Mouse (Mus musculus): Measurements from ENCODE around the gene Adam1b. TPM values are rescaled to one million over a fixed set of nuclear protein-coding genes. Genes with fewer than 3 reads are reported as not detected.

Gene Adam1b
- polyA plus RNA-seq, 1 experiment from 2014 or later: not detected

DNA sequence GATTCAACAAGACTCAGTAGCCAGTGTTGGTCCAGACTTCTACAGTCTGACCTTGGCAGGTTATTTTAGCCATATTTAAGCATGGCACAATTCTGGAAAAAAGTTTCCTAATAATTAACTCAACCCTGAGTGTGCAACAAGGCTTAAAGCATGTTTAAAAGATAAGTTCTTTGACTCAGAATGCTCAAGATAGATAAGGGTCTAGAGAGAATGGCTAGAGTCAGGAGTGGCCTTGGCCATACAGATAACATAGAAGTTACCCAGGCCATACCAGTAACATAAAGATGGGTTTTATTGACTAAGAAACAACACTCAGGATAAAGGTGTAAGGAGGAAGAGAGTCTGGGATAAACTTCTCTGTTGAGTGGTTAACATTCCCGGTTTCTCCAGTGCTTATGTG lies 27.2 kb downstream of the Adam1b start:
- no peak overlapping the region for H3K9ac ChIP-seq
- no peak for ATAC-seq
- H3K27me3 ChIP-seq: no peaks in the 10 kb centered on the region
- H3K4me1 ChIP-seq: no peaks in the 10 kb centered on the region
- 92% methylated on average over 1 of the region's 1 CpGs for WGBS
- H3K27ac ChIP-seq: no peak overlapping the region
- H3K4me3 ChIP-seq: no peak overlapping the region
- no peaks in the 10 kb centered on the region for H3K36me3 ChIP-seq (ENCODE audit: poor library complexity, severe bottlenecking)
- H3K9me3 ChIP-seq (replicated peaks): no peaks in the 10 kb centered on the region
- no peak overlapping the region for H3K4me2 ChIP-seq

DNA sequence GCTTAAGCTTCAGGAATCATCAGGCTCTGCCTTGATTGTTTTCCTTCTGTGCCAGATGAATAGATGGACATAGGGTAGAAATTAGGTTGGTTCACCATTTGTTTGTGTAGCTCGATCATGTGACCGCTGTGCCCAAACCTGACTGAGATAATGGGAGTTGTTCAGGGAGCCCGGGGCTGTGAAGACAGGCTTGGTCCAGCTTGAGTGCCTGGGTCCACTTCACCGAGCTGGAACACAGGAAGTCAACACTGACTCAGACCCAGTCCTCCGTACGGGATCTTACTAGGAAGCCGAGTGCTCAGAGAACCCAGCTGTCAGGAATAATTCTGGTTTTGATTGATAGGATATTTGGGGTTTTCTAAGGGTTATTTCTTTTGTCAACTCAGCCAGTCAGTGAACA lies 28.6 kb downstream of the Adam1b start:
- Histone ChIP-seq H3K27me3 (no peaks in the 10 kb centered on the region), H3K4me2 (no peak overlapping the region), H3K9ac (no peak overlapping the region), H3K4me1 (no peaks in the 10 kb centered on the region), H3K9me3 (replicated peaks) (no peaks in the 10 kb centered on the region), H3K27ac (no peak overlapping the region), H3K36me3 (ENCODE audit: poor library complexity, severe bottlenecking) (no peaks in the 10 kb centered on the region), H3K4me3 (no peak overlapping the region)
- no peak for ATAC-seq
- WGBS: 60% methylated on average over 7 of the region's 7 CpGs

DNA sequence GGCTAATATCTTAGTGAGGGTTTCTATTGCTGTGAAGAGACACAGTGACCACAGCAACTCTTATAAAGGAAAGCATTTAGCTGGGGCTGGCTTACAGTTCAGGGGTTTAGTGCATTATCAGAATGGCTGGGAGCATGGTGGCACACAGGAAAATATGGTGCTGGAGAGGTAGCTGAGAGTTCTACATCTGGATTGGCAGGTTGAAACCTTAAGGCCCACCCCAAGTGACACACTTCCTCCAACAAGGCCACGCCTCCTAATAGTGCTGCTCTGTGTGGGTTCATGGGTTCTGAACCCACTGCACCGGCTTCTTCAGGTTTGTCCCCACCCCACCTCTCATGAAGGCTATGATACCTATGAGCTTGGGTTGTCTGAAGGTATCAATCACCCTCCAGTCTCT lies 30.8 kb downstream of the Adam1b start:
- no peaks in the 10 kb centered on the region for H3K36me3 ChIP-seq (ENCODE audit: poor library complexity, severe bottlenecking)
- no peak for ATAC-seq
- no peaks in the 10 kb centered on the region for H3K27me3 ChIP-seq
- H3K27ac ChIP-seq: no peak overlapping the region
- WGBS: 87% methylated on average over 2 of the region's 2 CpGs
- no peak overlapping the region for H3K9ac ChIP-seq
- H3K4me1 ChIP-seq: no peaks in the 10 kb centered on the region
- H3K4me2 ChIP-seq: no peak overlapping the region
- H3K4me3 ChIP-seq: no peak overlapping the region
- no peaks in the 10 kb centered on the region for H3K9me3 ChIP-seq (replicated peaks)

DNA sequence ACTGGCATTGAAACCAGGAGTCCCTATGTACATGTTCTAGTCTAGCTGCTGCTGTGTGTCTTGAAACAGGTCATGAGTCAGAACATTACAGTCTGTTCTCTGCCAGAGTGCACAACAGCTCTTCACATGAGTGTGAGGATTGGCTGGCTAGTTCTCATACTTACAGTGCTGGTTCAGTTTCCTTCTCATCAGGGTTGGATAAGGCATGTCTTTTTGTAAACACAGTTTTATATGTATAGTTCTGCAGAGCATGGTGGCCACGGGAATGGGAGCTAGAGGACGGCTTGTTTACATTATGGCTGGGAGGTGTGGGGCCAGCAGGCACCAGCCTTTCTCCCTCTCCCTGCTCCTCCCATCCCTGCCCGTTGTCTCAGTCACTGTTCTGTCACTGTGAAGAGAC lies 33.7 kb downstream of the Adam1b start:
- no peaks in the 10 kb centered on the region for H3K36me3 ChIP-seq (ENCODE audit: poor library complexity, severe bottlenecking)
- H3K9ac ChIP-seq: no peak overlapping the region
- ATAC-seq: no peak
- H3K27ac ChIP-seq: no peak overlapping the region
- H3K4me3 ChIP-seq: no peak overlapping the region
- no peak overlapping the region for H3K4me2 ChIP-seq
- H3K9me3 ChIP-seq (replicated peaks): no peaks in the 10 kb centered on the region
- no peaks in the 10 kb centered on the region for H3K4me1 ChIP-seq
- 58% methylated on average over 3 of the region's 3 CpGs for WGBS
- no peaks in the 10 kb centered on the region for H3K27me3 ChIP-seq

DNA sequence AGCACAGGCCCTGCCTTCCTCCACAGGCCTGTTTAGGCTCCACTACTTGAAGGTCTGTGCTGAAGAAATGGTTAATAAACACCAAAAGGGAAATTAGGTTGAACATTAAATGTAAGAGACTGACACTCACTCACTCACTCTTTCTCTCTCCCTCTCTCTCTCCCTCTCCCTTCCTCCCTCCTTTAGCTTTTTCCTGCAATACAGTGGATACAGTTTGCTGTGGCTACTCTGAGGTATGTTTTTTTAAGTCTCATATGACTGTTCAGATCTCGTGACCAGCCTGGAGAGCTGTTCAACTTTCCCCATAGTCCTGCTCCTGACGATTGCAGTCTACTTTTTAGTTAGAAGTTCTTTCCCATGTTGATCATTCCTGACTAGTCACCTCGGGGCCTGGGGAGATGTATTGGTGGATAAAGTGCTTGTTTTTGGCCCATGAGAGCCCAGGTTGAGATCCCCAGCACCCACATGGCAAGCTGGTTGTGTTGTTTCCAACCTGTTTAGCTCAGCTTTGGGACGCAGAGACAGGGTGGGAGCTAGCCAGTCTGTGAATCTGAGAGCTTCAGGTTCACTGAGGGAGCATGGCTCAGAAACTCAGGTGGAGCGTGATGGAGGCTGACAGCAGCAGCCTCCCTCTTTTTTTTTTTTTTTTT lies 39.5 kb downstream of the Adam1b start:
- Histone ChIP-seq H3K27me3 (no peaks in the 10 kb centered on the region), H3K9ac (no peak overlapping the region), H3K4me1 (no peaks in the 10 kb centered on the region), H3K4me2 (no peak overlapping the region), H3K4me3 (no peak overlapping the region), H3K9me3 (replicated peaks) (no peaks in the 10 kb centered on the region), H3K27ac (no peak overlapping the region), H3K36me3 (ENCODE audit: poor library complexity, severe bottlenecking) (no peaks in the 10 kb centered on the region)
- ATAC-seq: no peak
- WGBS: 81% methylated on average over 5 of the region's 5 CpGs

DNA sequence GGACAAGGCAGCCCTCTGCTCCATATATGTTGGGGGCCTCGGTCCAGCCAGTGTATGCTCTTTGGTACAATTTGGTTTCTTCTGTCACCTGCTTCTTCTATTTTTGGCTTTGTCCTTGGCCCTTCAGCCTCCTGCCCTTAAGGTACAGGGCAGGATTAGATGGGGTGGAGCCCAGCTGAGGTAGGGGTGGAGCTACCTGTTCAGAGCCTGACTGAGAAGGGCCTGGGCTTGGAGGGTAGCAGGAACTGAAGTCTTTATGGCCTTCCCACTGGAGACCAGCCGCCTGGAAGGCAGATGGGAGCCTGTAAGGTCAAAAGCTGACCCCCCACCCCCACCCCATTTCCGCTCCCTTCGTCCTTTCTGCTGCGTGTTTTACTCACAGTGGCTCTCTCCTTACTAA lies 40.3 kb downstream of the Adam1b start:
- Histone ChIP-seq H3K9ac (no peak overlapping the region), H3K27ac (no peak overlapping the region), H3K4me3 (no peak overlapping the region), H3K36me3 (ENCODE audit: poor library complexity, severe bottlenecking) (no peaks in the 10 kb centered on the region), H3K4me2 (no peak overlapping the region), H3K27me3 (no peaks in the 10 kb centered on the region), H3K4me1 (no peaks in the 10 kb centered on the region), H3K9me3 (replicated peaks) (no peaks in the 10 kb centered on the region)
- 72% methylated on average over 5 of the region's 5 CpGs for WGBS
- ATAC-seq: no peak

DNA sequence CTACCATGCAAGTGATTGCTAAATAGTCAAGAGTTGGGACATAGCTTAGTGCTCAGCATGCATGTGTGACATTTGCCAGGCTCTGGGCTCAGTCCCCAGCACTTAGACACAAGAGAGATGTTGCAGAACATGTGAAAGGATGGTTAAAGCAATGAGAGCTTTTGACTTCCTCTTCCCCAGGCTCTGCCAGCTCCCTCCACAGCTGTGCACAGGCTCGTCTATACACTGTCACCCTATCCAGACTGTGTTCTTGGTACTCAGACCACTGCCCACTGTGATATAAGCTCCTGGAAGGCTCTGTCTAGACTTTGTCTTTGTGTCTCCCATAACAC lies 41.1 kb downstream of the Adam1b start:
- no peaks in the 10 kb centered on the region for H3K4me1 ChIP-seq
- no peak overlapping the region for H3K27ac ChIP-seq
- no peak overlapping the region for H3K4me2 ChIP-seq
- 41% methylated on average over 1 of the region's 1 CpGs for WGBS
- no peaks in the 10 kb centered on the region for H3K36me3 ChIP-seq (ENCODE audit: poor library complexity, severe bottlenecking)
- ATAC-seq: no peak
- no peak overlapping the region for H3K4me3 ChIP-seq
- no peak overlapping the region for H3K9ac ChIP-seq
- no peaks in the 10 kb centered on the region for H3K27me3 ChIP-seq
- H3K9me3 ChIP-seq (replicated peaks): no peaks in the 10 kb centered on the region

DNA sequence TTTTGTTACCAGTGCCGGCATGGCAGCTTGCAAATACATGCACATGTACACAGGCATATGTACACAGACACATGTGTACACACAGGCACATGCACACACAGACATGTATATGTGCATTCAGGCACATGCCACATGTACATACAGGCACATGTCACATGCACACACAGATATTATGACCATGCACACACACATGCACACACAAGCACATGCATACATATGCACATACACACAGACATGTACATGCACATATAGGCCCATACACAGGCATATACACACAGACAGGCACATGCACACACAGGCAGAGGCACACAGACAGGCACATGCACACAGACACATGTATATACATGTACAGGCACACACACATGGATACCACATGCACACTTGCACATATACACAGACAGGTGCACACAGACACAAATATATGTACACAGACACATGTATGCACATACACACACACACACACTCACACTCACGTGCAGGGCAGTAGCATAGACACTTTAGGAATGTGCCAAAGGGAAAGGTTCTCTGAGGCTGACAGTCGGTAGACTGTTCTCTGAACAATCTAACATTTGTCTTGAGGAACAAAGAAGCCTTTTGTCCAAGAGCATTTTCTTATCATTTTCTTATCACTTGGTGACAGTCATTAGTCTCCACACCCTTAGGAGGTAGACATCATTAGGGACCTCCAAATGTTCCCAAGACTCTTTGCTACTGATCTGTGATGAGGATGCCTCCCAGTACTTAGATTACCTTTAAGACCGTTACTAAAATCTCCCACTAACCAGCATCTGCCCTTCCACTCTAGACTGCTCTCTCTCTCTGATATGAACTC lies 41.7 kb downstream of the Adam1b start:
- H3K9ac ChIP-seq: no peak overlapping the region
- H3K9me3 ChIP-seq (replicated peaks): no peaks in the 10 kb centered on the region
- H3K36me3 ChIP-seq (ENCODE audit: poor library complexity, severe bottlenecking): no peaks in the 10 kb centered on the region
- H3K27ac ChIP-seq: no peak overlapping the region
- no peak overlapping the region for H3K4me3 ChIP-seq
- no peak for ATAC-seq
- WGBS: 64% methylated on average over 4 of the region's 4 CpGs
- no peaks in the 10 kb centered on the region for H3K27me3 ChIP-seq
- H3K4me2 ChIP-seq: no peak overlapping the region
- H3K4me1 ChIP-seq: no peaks in the 10 kb centered on the region

DNA sequence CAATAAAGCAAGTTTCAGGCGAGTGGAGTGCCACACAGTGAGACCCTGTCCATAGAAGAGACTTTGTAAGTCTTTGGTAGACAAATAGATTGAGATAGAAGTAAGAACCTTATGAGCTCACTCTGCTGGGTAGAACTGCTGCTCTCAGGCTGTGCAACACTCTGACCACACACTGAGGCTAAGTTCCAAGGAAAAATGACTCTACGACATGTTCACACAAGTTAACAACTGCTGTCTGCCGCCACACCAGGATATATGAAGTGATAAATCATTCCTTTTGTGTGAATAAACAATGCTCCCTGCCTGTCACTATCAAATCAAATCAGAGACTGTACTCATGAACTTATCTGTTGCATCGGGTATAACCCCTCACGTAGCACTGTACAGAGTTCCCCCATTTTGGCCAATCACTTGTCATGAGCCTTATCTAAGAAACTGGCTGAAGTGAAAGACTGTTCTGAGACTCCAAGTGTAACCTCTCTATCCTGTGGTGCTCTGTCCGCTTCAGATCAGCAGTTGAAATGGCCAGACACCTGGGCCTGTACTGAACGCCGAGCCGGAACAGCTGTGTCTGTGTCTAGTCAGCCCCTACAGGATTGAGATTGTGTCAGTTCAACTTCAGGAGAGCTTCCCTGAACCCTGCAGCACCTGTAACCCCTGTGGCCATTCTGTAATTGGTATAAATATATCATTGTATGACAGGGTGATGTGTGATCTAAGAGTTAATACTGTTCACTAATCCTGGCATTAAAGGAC lies 47.5 kb downstream of the Adam1b start:
- no peaks in the 10 kb centered on the region for H3K36me3 ChIP-seq (ENCODE audit: poor library complexity, severe bottlenecking)
- H3K9me3 ChIP-seq (replicated peaks): no peaks in the 10 kb centered on the region
- WGBS: 86% methylated on average over 9 of the region's 9 CpGs
- peaks cover 20% of the 10 kb centered on the region for H3K4me1 ChIP-seq
- no peak overlapping the region for H3K4me2 ChIP-seq
- H3K4me3 ChIP-seq: no peak overlapping the region
- no peak overlapping the region for H3K9ac ChIP-seq
- no peaks in the 10 kb centered on the region for H3K27me3 ChIP-seq
- no peak overlapping the region for H3K27ac ChIP-seq
- ATAC-seq: no peak

DNA sequence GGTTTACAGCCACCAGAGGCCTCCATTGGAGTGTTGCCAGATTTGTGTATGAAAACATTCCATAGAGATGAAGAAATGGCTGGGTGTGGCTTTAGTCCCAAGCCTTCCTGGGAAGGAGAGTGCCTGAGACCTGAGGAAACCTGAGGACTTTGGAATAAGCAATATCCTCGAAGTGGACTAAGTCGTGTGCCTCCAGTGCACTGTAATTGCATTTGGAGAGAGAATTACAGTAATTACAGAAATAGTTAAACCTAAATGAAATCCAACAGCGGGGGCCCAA lies 48.8 kb downstream of the Adam1b start:
- H3K36me3 ChIP-seq (ENCODE audit: poor library complexity, severe bottlenecking): peaks cover 5% of the 10 kb centered on the region
- H3K4me2 ChIP-seq: no peak overlapping the region
- H3K9me3 ChIP-seq (replicated peaks): no peaks in the 10 kb centered on the region
- H3K4me1 ChIP-seq: peaks cover 30% of the 10 kb centered on the region
- ATAC-seq: no peak
- no peaks in the 10 kb centered on the region for H3K27me3 ChIP-seq
- no peak overlapping the region for H3K27ac ChIP-seq
- WGBS: 93% methylated on average over 3 of the region's 3 CpGs
- no peak overlapping the region for H3K9ac ChIP-seq
- H3K4me3 ChIP-seq: no peak overlapping the region

DNA sequence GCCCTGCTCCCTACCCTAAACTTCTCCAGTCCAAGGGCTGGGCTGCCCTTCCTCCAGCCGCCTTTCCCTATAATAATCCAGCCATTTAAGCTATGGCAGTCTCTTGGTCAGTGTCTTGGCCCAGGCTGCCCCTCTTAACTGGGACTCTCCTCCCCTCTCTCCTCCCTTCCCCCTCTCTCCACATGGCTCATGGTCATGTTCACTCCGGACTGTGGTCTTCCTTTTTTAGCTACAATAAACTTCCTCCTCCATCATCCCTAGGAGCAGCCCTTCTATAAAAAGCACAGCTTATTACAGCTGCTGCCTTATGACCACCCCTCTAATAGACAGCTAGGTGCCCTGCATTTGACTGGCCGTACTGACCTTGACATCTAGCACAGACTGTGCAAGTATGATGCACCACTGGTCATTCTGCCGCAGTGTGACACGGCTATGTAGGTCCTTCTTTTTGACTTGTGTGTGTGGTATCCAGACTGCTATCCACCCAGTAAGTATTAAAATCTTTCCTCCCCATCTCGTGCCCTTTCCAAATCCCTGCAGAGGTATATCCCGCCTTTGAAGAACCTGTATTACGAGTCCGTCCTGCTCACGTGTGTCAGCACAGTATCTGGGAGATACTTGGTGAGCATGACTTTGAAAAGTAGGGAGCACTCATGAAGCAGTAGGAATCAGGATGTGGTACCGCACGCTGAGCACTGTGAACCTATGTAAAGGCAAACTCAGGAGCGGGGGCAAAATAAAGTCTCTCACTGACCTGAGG lies 49.3 kb downstream of the Adam1b start:
- Histone ChIP-seq H3K4me3 (no peak overlapping the region), H3K27me3 (no peaks in the 10 kb centered on the region), H3K9ac (no peak overlapping the region), H3K9me3 (replicated peaks) (no peaks in the 10 kb centered on the region), H3K36me3 (ENCODE audit: poor library complexity, severe bottlenecking) (peaks cover 10% of the 10 kb centered on the region), H3K4me1 (peaks cover 30% of the 10 kb centered on the region), H3K4me2 (peak overlapping the region; percentile 91; the same call in 1 of the 2 replicates), H3K27ac (no peak overlapping the region)
- ATAC-seq: no peak
- WGBS: 94% methylated on average over 13 of the region's 13 CpGs

DNA sequence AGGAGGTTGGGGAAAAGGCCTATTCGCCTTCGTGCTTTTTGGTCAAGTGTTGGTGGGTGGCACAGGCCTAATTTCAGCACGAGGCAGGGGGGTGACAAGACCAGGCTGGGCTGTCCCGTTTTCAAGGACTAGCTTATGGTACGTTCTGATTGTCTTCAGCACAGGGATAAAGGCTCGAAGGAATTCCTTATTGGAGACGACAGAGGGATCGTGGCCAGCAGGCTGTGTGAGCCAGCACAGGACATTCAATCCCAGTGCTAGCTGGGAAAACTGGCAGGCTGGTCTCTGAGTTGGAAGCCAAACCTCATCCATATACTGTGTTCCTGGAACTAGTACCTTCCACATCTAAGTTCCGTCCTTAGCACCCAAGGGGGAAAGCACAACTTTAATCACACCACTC lies 50.3 kb downstream of the Adam1b start:
- Histone ChIP-seq H3K4me2 (peak overlapping the region; percentile 91), H3K36me3 (ENCODE audit: poor library complexity, severe bottlenecking) (peaks cover 21% of the 10 kb centered on the region), H3K9me3 (replicated peaks) (no peaks in the 10 kb centered on the region), H3K4me1 (peaks cover 30% of the 10 kb centered on the region), H3K4me3 (peak overlapping the region; percentile 87), H3K27me3 (no peaks in the 10 kb centered on the region), H3K27ac (peak overlapping the region; percentile 92), H3K9ac (peak overlapping the region; percentile 93)
- WGBS: 7% methylated on average over 9 of the region's 9 CpGs
- ATAC-seq: peak; percentile 16; the same call in 1 of the 2 replicates

Measured in forebrain, embryonic 13.5 days (tissue).